Comparison of ENCODE assay signal across 26 mouse cellular contexts in the genomic region with DNA sequence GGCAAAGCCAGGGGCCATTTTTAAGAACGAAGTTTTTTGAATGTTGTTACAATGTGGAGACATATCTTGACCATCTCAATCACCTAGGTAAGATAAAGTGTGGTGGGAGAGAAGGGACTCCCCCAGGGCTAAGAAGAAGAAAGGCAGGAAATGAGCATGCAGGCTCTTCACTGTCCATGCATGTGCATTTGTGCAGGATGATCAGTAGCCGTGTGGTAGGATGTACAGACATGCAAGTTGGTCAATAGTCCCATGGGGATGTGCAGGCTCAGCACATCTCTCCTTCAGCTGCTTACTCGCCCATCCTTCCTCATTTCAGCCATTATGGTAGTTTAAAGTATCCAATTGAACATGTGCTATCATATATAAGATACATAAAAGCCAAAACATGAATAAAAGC. TPM values are rescaled to one million over a fixed set of nuclear protein-coding genes. Genes with fewer than 3 reads are reported as not detected.
"Had no signal": no experiment of that assay in that cellular context is flagged by ENCODE, and none has a peak within 500 bp of the region (broad histone marks: within the 10 kb centered on the region; RNA-seq: fewer than 3 reads in every experiment).

No protein-coding gene starts in this region.

- H3K4me1 ChIP-seq: stomach, embryonic 15.5 days had no signal

- H3K9me3 ChIP-seq: liver, embryonic 13.5 days; stomach, embryonic 15.5 days had no signal

- H3K36me3 ChIP-seq: liver, embryonic 13.5 days; stomach, embryonic 15.5 days had no signal

- DNase-seq: kidney, adult 9 months; kidney, postnatal 14 days; kidney, postnatal 4 days; layer of hippocampus, adult 9-11 months; liver, embryonic 13.5 days; lung, adult 2 months; lung, postnatal 14 days; lung, postnatal 4 days; midbrain, embryonic 14.5 days; thymus, postnatal 25 days had no signal

- H3K27ac ChIP-seq: layer of hippocampus, adult 2 months; liver, embryonic 13.5 days; stomach, embryonic 15.5 days had no signal

- H3K27me3 ChIP-seq: liver, embryonic 13.5 days; stomach, embryonic 15.5 days had no signal

- H3K4me3 ChIP-seq: layer of hippocampus, adult 2 months; liver, embryonic 13.5 days; stomach, embryonic 15.5 days had no signal

RNA-seq across cellular contexts. Expression of a gene that starts 40.9 kb away (rescaled TPM):
- polyA plus RNA-seq: limb, embryonic 11.5 days; midbrain, embryonic 11.5 days; midbrain, embryonic 14.5 days; neural tube, embryonic 11.5 days; neural tube, embryonic 14.5 days had no signal

RNA-seq across cellular contexts. Expression of a gene that starts 47.9 kb away (rescaled TPM):
- total RNA-seq: layer of hippocampus, adult 2 months; layer of hippocampus, postnatal 25 days; left cerebral cortex, adult 18-20 months; left cerebral cortex, postnatal 25 days; liver, adult 2 months; megakaryocyte progenitor cell, adult 5-6 weeks; megakaryocyte-erythroid progenitor cell, adult 5-6 weeks; midbrain, postnatal 0 days had no signal
- polyA plus RNA-seq: kidney, embryonic 16.5 days; limb, embryonic 11.5 days; limb, embryonic 14.5 days; liver, adult 2 months; liver, embryonic 13.5 days; lung, embryonic 16.5 days; midbrain, embryonic 11.5 days; midbrain, embryonic 14.5 days; midbrain, postnatal 0 days; neural tube, embryonic 11.5 days; neural tube, embryonic 14.5 days; stomach, embryonic 15.5 days had no signal
